Comparison of ENCODE assay signal across 31 mouse cellular contexts in the genomic region with DNA sequence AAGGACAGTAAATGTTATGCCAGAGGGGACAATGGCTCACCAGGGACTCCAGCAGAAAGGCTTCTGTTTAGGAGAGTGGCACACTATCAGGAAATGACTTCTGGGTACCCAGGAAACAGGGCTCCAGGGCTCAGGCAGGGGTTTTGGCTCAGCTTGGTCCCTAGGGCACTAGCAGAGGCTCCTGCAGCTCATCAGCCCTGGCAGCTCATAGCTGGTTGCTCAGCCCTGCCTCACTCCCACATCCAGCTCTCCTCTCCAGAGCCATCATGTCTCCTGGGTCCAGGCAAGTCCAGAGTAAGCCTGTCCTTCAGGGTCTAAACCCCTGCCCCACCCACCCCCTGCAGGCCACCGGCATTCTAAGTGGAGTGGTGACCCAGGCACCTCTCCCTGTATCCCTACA. TPM values are rescaled to one million over a fixed set of nuclear protein-coding genes. Genes with fewer than 3 reads are reported as not detected.
"Had no signal": no experiment of that assay in that cellular context is flagged by ENCODE, and none has a peak within 500 bp of the region (broad histone marks: within the 10 kb centered on the region; RNA-seq: fewer than 3 reads in every experiment).

No protein-coding gene starts in this region.

- H3K4me3 ChIP-seq: limb, embryonic 10.5 days; limb, embryonic 12.5 days; limb, embryonic 13.5 days; limb, embryonic 15.5 days; liver, embryonic 12.5 days; liver, embryonic 13.5 days; liver, embryonic 15.5 days; lung, embryonic 15.5 days; megakaryocyte, embryonic 14.5 days; midbrain, embryonic 10.5 days; midbrain, embryonic 12.5 days; midbrain, embryonic 13.5 days; midbrain, embryonic 15.5 days; neural tube, embryonic 12.5 days had no signal

- H3K9me3 ChIP-seq: limb, embryonic 10.5 days; limb, embryonic 12.5 days; limb, embryonic 13.5 days; limb, embryonic 15.5 days; liver, embryonic 12.5 days; liver, embryonic 13.5 days; liver, embryonic 15.5 days; lung, embryonic 15.5 days; megakaryocyte, embryonic 14.5 days; midbrain, embryonic 10.5 days; midbrain, embryonic 12.5 days; midbrain, embryonic 13.5 days; midbrain, embryonic 15.5 days; neural tube, embryonic 12.5 days had no signal

- H3K27ac ChIP-seq: limb, embryonic 10.5 days; limb, embryonic 12.5 days; limb, embryonic 13.5 days; limb, embryonic 15.5 days; liver, embryonic 12.5 days; liver, embryonic 13.5 days; liver, embryonic 14.5 days; liver, embryonic 15.5 days; lung, embryonic 15.5 days; macrophage; midbrain, embryonic 10.5 days; midbrain, embryonic 12.5 days; midbrain, embryonic 13.5 days; midbrain, embryonic 15.5 days; neural tube, embryonic 12.5 days had no signal

- H3K36me3 ChIP-seq: limb, embryonic 10.5 days; limb, embryonic 12.5 days; limb, embryonic 13.5 days; limb, embryonic 15.5 days; liver, embryonic 12.5 days; liver, embryonic 13.5 days; liver, embryonic 15.5 days; lung, embryonic 15.5 days; midbrain, embryonic 10.5 days; midbrain, embryonic 12.5 days; midbrain, embryonic 13.5 days; midbrain, embryonic 15.5 days; neural tube, embryonic 12.5 days had no signal

- H3K4me1 ChIP-seq: limb, embryonic 12.5 days; liver, embryonic 12.5 days; liver, embryonic 13.5 days; liver, embryonic 15.5 days; lung, embryonic 15.5 days; midbrain, embryonic 12.5 days; midbrain, embryonic 13.5 days; midbrain, embryonic 15.5 days; neural tube, embryonic 12.5 days had no signal

- DNase-seq: left cerebral cortex, postnatal 4 days; liver; liver, embryonic 13.5 days; liver, postnatal 0 days; lung, adult 18-20 months; lung, adult 2 months; lung, embryonic 14.5 days; lung, postnatal 10 days; lung, postnatal 14 days; lung, postnatal 36 days; lung, postnatal 4 days; midbrain, embryonic 14.5 days had no signal

- H3K27me3 ChIP-seq: limb, embryonic 12.5 days; limb, embryonic 13.5 days; limb, embryonic 15.5 days; liver, embryonic 13.5 days; liver, embryonic 15.5 days; lung, embryonic 15.5 days; midbrain, embryonic 12.5 days; midbrain, embryonic 13.5 days; midbrain, embryonic 15.5 days; neural tube, embryonic 12.5 days had no signal

- H3K4me2 ChIP-seq: limb, embryonic 12.5 days; limb, embryonic 13.5 days; limb, embryonic 15.5 days; liver, embryonic 11.5 days; liver, embryonic 12.5 days; liver, embryonic 13.5 days; liver, embryonic 15.5 days; lung, embryonic 14.5 days; lung, embryonic 15.5 days; midbrain, embryonic 11.5 days; midbrain, embryonic 12.5 days; midbrain, embryonic 13.5 days; midbrain, embryonic 15.5 days; neural tube, embryonic 12.5 days had no signal

RNA-seq across cellular contexts. Expression of a gene that starts 28.1 kb away (rescaled TPM):
- total RNA-seq: megakaryocyte, adult 5-6 weeks; monocyte, adult 5-6 weeks had no signal
